Mouse (Mus musculus) ovary, adult 18-20 months (tissue): ENCODE results near the gene Pld5.

Experiments
- DNase-seq: peaks from one replicate; pipeline ENCODE4 v3.0.0; 2022; ENCODE audit warnings: low spot score, mixed read lengths

Gene Pld5

GRCm38 (mm10) chr1:176167114-176167513 lies 108.0 kb downstream of the Pld5 start:
- DNase-seq = no peak

GRCm38 (mm10) chr1:176145306-176145705 lies 129.8 kb downstream of the Pld5 start:
- DNase-seq = no peak

GRCm38 (mm10) chr1:176134379-176134778 lies 140.7 kb downstream of the Pld5 start:
- no peak for DNase-seq

- DNase-seq = no peak
These were observed 149.3 kb downstream of the Pld5 start for GRCm38 (mm10) chr1:176125771-176126170.

- DNase-seq = no peak
These were observed 150.7 kb downstream of the Pld5 start for GRCm38 (mm10) chr1:176124441-176124840.

- no peak for DNase-seq
These were observed 151.3 kb downstream of the Pld5 start for GRCm38 (mm10) chr1:176123781-176124180.

GRCm38 (mm10) chr1:176115604-176116003 lies 159.5 kb downstream of the Pld5 start:
- no peak for DNase-seq

- DNase-seq = no peak
These were observed 176.3 kb downstream of the Pld5 start for GRCm38 (mm10) chr1:176098685-176099320.

GRCm38 (mm10) chr1:176092119-176092518 lies 183.0 kb downstream of the Pld5 start:
- DNase-seq = no peak

- no peak for DNase-seq
These were observed 185.7 kb downstream of the Pld5 start for GRCm38 (mm10) chr1:176089382-176089781.

- DNase-seq = no peak
These were observed 189.0 kb downstream of the Pld5 start for GRCm38 (mm10) chr1:176085952-176086648.

- no peak for DNase-seq
These were observed 192.8 kb downstream of the Pld5 start for GRCm38 (mm10) chr1:176082306-176082705.

GRCm38 (mm10) chr1:176080969-176081368 lies 194.1 kb downstream of the Pld5 start:
- no peak for DNase-seq

- DNase-seq = no peak
These were observed 196.7 kb downstream of the Pld5 start for GRCm38 (mm10) chr1:176078410-176078809.

GRCm38 (mm10) chr1:176076799-176077198 lies 198.3 kb downstream of the Pld5 start:
- no peak for DNase-seq

GRCm38 (mm10) chr1:176075810-176076209 lies 199.3 kb downstream of the Pld5 start:
- DNase-seq = no peak

GRCm38 (mm10) chr1:176075409-176075808 lies 199.7 kb downstream of the Pld5 start:
- no peak for DNase-seq

GRCm38 (mm10) chr1:176074526-176074925 lies 200.6 kb downstream of the Pld5 start:
- no peak for DNase-seq

- DNase-seq = no peak
These were observed 209.8 kb downstream of the Pld5 start for GRCm38 (mm10) chr1:176065281-176065680.

- DNase-seq = no peak
These were observed 210.6 kb downstream of the Pld5 start for GRCm38 (mm10) chr1:176064471-176064870.

- DNase-seq = no peak
These were observed 221.5 kb downstream of the Pld5 start for GRCm38 (mm10) chr1:176053653-176054052.

GRCm38 (mm10) chr1:176046995-176047394 lies 228.1 kb downstream of the Pld5 start:
- no peak for DNase-seq

GRCm38 (mm10) chr1:176046375-176046774 lies 228.7 kb downstream of the Pld5 start:
- no peak for DNase-seq

GRCm38 (mm10) chr1:176043056-176043455 lies 232.1 kb downstream of the Pld5 start:
- DNase-seq = no peak
